Mouse (Mus musculus): ENCODE results near the gene Aldh3b3. TPM values are rescaled to one million over a fixed set of nuclear protein-coding genes. Genes with fewer than 3 reads are reported as not detected.
A peak's percentile ranks its signal among the peaks of the same experiment; 100 is the strongest.

Aldh3b3 gene
- polyA plus RNA-seq, 1 experiment from 2014 or later: not detected

GRCm38 (mm10) chr19:4005971-4006370, 47.5 kb downstream of the Aldh3b3 start:
- peaks cover 7% of the 10 kb centered on the region; the same call in 1 of the 2 replicates for H3K4me1 ChIP-seq (ENCODE audit: control insufficient read depth, insufficient read depth, low read length)
- H3K27me3 ChIP-seq (ENCODE audit: control insufficient read depth, insufficient read depth, low read length): no peaks in the 10 kb centered on the region
- no peaks in the 10 kb centered on the region for H3K9me3 ChIP-seq (ENCODE audit: control insufficient read depth, low read length)
- no peak for ATAC-seq (ENCODE audit: insufficient read depth, low FRiP score, low TSS enrichment)
- H3K4me3 ChIP-seq (ENCODE audit: low read depth, low read length): no peak overlapping the region
- peaks cover 2% of the 10 kb centered on the region for H3K36me3 ChIP-seq (ENCODE audit: control insufficient read depth, insufficient read depth, low read length)
- no peak overlapping the region for H3K4me2 ChIP-seq (ENCODE audit: low read depth)
- WGBS: 95% methylated on average over 8 of the region's 8 CpGs
- DNase-seq (ENCODE audit: low spot score): no peak
- no peak overlapping the region for H3K9ac ChIP-seq (ENCODE audit: low read length)
- no peak overlapping the region for H3K27ac ChIP-seq (ENCODE audit: low read depth, low read length)

DNA sequence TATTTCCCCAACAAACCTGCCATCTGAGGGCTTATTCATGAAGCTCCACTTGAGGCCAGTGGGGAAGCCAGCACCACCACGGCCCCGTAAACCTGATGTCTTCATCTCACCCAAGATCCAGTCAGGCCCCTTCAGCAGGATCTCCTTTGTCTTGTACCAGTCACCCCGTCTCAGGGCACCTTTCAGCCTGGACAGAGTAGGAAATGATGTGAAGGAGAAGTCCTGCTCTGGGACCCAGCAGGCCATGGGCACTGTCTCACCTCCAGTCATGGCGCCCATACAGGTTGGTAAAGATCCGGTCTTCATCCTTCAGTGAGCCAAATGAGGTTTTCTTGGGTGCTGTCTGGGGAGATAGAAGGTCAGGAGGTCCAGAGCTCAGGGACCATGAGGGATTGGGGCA, 52.6 kb downstream of the Aldh3b3 start:
- Histone ChIP-seq H3K9ac (ENCODE audit: low read length) (no peak overlapping the region), H3K4me2 (ENCODE audit: low read depth) (no peak overlapping the region), H3K27me3 (ENCODE audit: control insufficient read depth, insufficient read depth, low read length) (no peaks in the 10 kb centered on the region), H3K36me3 (ENCODE audit: control insufficient read depth, insufficient read depth, low read length) (peaks cover 2% of the 10 kb centered on the region; the same call in 1 of the 2 replicates), H3K9me3 (ENCODE audit: control insufficient read depth, low read length) (no peaks in the 10 kb centered on the region), H3K27ac (ENCODE audit: low read depth, low read length) (no peak overlapping the region), H3K4me3 (ENCODE audit: low read depth, low read length) (no peak overlapping the region), H3K4me1 (ENCODE audit: control insufficient read depth, insufficient read depth, low read length) (peaks cover 5% of the 10 kb centered on the region)
- DNase-seq (ENCODE audit: low spot score): no peak
- no peak for ATAC-seq (ENCODE audit: insufficient read depth, low FRiP score, low TSS enrichment)
- 94% methylated on average over 5 of the region's 5 CpGs for WGBS

DNA sequence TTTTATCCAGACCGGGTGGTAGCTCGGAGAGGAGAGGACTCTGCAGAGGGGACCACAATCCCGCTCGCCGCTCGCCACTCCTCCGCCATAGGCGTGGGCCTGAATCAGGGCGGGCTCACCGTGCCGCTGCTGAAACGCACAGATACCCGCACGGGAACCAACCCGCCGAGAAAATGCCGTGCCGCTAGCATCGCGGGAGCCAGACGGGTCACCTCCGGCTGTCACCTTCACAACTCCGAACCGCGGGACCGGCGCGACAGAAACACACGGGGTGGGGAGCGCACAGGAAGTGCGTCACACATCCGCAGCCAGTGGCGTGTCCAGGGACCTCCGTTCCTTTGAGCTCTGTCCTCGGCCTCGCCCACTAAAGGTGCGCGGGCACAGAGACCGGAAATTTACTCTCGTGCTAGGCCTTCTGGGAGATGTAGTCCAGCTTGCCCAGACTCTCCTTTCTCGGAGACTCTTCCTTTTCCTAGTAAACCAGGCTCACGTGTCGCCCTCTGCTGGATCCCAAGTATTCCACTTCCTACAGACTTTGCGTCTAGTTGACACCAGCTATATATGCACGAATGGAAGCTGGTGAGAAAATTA, 54.1 kb downstream of the Aldh3b3 start, which contains the start of gene Ndufv1:
TSS of gene Ndufv1 (minus strand) at position 375 of the 591 bp plus-strand sequence.
- WGBS: under 1% methylated on average over 45 of the region's 45 CpGs
- Histone ChIP-seq H3K27ac (ENCODE audit: low read depth, low read length) (no peak within 1 kb of the TSS), H3K4me3 (ENCODE audit: low read depth, low read length) (peak within 1 kb of the TSS; percentile 56), H3K27me3 (ENCODE audit: control insufficient read depth, insufficient read depth, low read length) (no peaks in the 10 kb centered on the region), H3K9me3 (ENCODE audit: control insufficient read depth, low read length) (no peaks in the 10 kb centered on the region), H3K4me2 (ENCODE audit: low read depth) (peak within 1 kb of the TSS; percentile 60), H3K4me1 (ENCODE audit: control insufficient read depth, insufficient read depth, low read length) (peaks cover 5% of the 10 kb centered on the region), H3K9ac (ENCODE audit: low read length) (peak within 1 kb of the TSS; percentile 59), H3K36me3 (ENCODE audit: control insufficient read depth, insufficient read depth, low read length) (no peaks in the 10 kb centered on the region; the same call in 1 of the 2 replicates)
- DNase-seq (ENCODE audit: low spot score) (peak; percentile 97), ATAC-seq (ENCODE audit: insufficient read depth, low FRiP score, low TSS enrichment) (peak; percentile 99)

GRCm38 (mm10) chr19:4013066-4013465, 54.6 kb downstream of the Aldh3b3 start:
- peak overlapping the region; percentile 5 for H3K9ac ChIP-seq (ENCODE audit: low read length)
- peak overlapping the region; percentile 26 for H3K4me2 ChIP-seq (ENCODE audit: low read depth)
- H3K4me3 ChIP-seq (ENCODE audit: low read depth, low read length): peak overlapping the region; percentile 56; the same call in 1 of the 2 replicates
- H3K9me3 ChIP-seq (ENCODE audit: control insufficient read depth, low read length): no peaks in the 10 kb centered on the region
- H3K27me3 ChIP-seq (ENCODE audit: control insufficient read depth, insufficient read depth, low read length): no peaks in the 10 kb centered on the region
- WGBS: 25% methylated on average over 9 of the region's 9 CpGs
- no peak overlapping the region for H3K27ac ChIP-seq (ENCODE audit: low read depth, low read length)
- no peak for DNase-seq (ENCODE audit: low spot score)
- no peak for ATAC-seq (ENCODE audit: insufficient read depth, low FRiP score, low TSS enrichment)
- no peaks in the 10 kb centered on the region for H3K36me3 ChIP-seq (ENCODE audit: control insufficient read depth, insufficient read depth, low read length)
- peaks cover 5% of the 10 kb centered on the region for H3K4me1 ChIP-seq (ENCODE audit: control insufficient read depth, insufficient read depth, low read length)

- no peak for ATAC-seq (ENCODE audit: insufficient read depth, low FRiP score, low TSS enrichment)
- Histone ChIP-seq H3K27ac (ENCODE audit: low read depth, low read length) (no peak overlapping the region), H3K4me2 (ENCODE audit: low read depth) (no peak overlapping the region), H3K9ac (ENCODE audit: low read length) (no peak overlapping the region), H3K4me3 (ENCODE audit: low read depth, low read length) (no peak overlapping the region), H3K27me3 (ENCODE audit: control insufficient read depth, insufficient read depth, low read length) (no peaks in the 10 kb centered on the region), H3K36me3 (ENCODE audit: control insufficient read depth, insufficient read depth, low read length) (no peaks in the 10 kb centered on the region), H3K9me3 (ENCODE audit: control insufficient read depth, low read length) (no peaks in the 10 kb centered on the region), H3K4me1 (ENCODE audit: control insufficient read depth, insufficient read depth, low read length) (peaks cover 5% of the 10 kb centered on the region)
- no peak for DNase-seq (ENCODE audit: low spot score)
Measured at GRCm38 (mm10) chr19:4014802-4015201, 56.4 kb downstream of the Aldh3b3 start.

GRCm38 (mm10) chr19:4015635-4016034, 57.2 kb downstream of the Aldh3b3 start:
- peaks cover 5% of the 10 kb centered on the region for H3K4me1 ChIP-seq (ENCODE audit: control insufficient read depth, insufficient read depth, low read length)
- no peak overlapping the region for H3K9ac ChIP-seq (ENCODE audit: low read length)
- no peaks in the 10 kb centered on the region for H3K9me3 ChIP-seq (ENCODE audit: control insufficient read depth, low read length)
- no peak for ATAC-seq (ENCODE audit: insufficient read depth, low FRiP score, low TSS enrichment)
- H3K4me3 ChIP-seq (ENCODE audit: low read depth, low read length): no peak overlapping the region
- H3K27ac ChIP-seq (ENCODE audit: low read depth, low read length): no peak overlapping the region
- WGBS: 72% methylated on average over 5 of the region's 5 CpGs
- no peaks in the 10 kb centered on the region for H3K36me3 ChIP-seq (ENCODE audit: control insufficient read depth, insufficient read depth, low read length)
- H3K4me2 ChIP-seq (ENCODE audit: low read depth): no peak overlapping the region
- DNase-seq (ENCODE audit: low spot score): no peak
- no peaks in the 10 kb centered on the region for H3K27me3 ChIP-seq (ENCODE audit: control insufficient read depth, insufficient read depth, low read length)

GRCm38 (mm10) chr19:4017921-4018587, 59.6 kb downstream of the Aldh3b3 start:
- Histone ChIP-seq H3K9ac (ENCODE audit: low read length) (no peak overlapping the region), H3K4me1 (ENCODE audit: control insufficient read depth, insufficient read depth, low read length) (no peaks in the 10 kb centered on the region), H3K27me3 (ENCODE audit: control insufficient read depth, insufficient read depth, low read length) (no peaks in the 10 kb centered on the region), H3K4me2 (ENCODE audit: low read depth) (no peak overlapping the region), H3K4me3 (ENCODE audit: low read depth, low read length) (no peak overlapping the region), H3K36me3 (ENCODE audit: control insufficient read depth, insufficient read depth, low read length) (no peaks in the 10 kb centered on the region), H3K27ac (ENCODE audit: low read depth, low read length) (no peak overlapping the region), H3K9me3 (ENCODE audit: control insufficient read depth, low read length) (no peaks in the 10 kb centered on the region)
- DNase-seq (ENCODE audit: low spot score): no peak
- no peak for ATAC-seq (ENCODE audit: insufficient read depth, low FRiP score, low TSS enrichment)
- WGBS: 67% methylated on average over 10 of the region's 10 CpGs

DNA sequence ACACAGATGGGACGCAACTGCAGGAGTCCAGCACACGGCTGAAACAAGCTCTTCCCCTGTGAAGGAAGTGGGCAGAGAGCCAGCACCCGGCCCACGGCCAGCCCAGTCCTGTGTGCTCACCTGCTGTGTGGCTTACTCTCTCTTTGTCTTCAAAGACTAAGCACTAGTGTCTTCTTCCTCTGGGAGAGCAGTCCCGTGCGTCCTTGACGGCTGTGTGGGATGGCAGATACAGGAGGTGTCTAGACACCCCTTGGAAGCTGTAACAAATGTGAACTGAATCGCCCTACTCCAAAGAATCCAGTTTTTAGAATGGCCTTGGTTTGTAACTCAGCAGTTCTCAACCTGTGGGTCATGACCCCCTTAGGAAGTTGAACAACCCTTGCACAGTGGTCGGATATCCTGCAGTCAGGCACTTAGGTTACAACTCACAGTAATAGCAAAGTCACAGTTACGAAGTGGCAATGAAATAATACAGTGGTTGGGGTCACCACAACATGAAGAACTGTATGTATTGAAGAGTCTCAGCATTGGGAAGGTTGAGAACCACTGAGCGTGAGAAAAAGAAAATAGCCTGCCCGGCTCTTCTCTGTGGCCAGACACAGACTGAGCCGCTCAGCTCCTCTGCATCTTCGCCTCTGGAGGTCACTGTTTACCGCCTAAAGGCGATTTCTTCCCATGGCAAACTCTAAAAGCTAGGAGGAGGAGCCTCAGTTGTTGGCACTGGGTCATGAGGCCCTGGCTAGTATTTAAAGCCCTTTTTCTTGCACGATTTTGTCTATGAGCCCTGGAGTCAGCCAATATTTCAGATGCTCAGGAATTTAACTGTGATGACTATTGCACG, 60.5 kb downstream of the Aldh3b3 start:
- DNase-seq (ENCODE audit: low spot score) (peak; percentile 73), ATAC-seq (ENCODE audit: insufficient read depth, low FRiP score, low TSS enrichment) (no peak)
- Histone ChIP-seq H3K36me3 (ENCODE audit: control insufficient read depth, insufficient read depth, low read length) (no peaks in the 10 kb centered on the region), H3K9me3 (ENCODE audit: control insufficient read depth, low read length) (no peaks in the 10 kb centered on the region), H3K27ac (ENCODE audit: low read depth, low read length) (no peak overlapping the region), H3K9ac (ENCODE audit: low read length) (no peak overlapping the region), H3K27me3 (ENCODE audit: control insufficient read depth, insufficient read depth, low read length) (no peaks in the 10 kb centered on the region), H3K4me3 (ENCODE audit: low read depth, low read length) (no peak overlapping the region), H3K4me2 (ENCODE audit: low read depth) (no peak overlapping the region), H3K4me1 (ENCODE audit: control insufficient read depth, insufficient read depth, low read length) (no peaks in the 10 kb centered on the region)
- WGBS: 37% methylated on average over 18 of the region's 18 CpGs

All from neural tube, embryonic 11.5 days (tissue).